Mouse (Mus musculus) layer of hippocampus, adult 9-11 months (tissue): ENCODE data around the gene Rgr.

Source experiments
- DNase-seq: peaks from one replicate; pipeline ENCODE4 v3.0.0; 2022

Gene Rgr

GRCm38 (mm10) chr14:37048914-37049410, at the start of gene Rgr:
Rgr (minus strand) TSS chr14:37048964.
- peak; percentile 24 for DNase-seq

GRCm38 (mm10) chr14:37097956-37098530, 49.3 kb upstream of the Rgr start, which contains the start of gene Cdhr1:
Cdhr1 (minus strand) TSS chr14:37098347.
- DNase-seq = no peak

- DNase-seq = no peak
Observed at GRCm38 (mm10) chr14:37095556-37095955, 46.8 kb upstream of the Rgr start.

GRCm38 (mm10) chr14:37094436-37094835, 45.7 kb upstream of the Rgr start:
- DNase-seq = no peak

GRCm38 (mm10) chr14:37083755-37084154, 35.0 kb upstream of the Rgr start:
- no peak for DNase-seq

GRCm38 (mm10) chr14:37080724-37081123, 32.0 kb upstream of the Rgr start:
- no peak for DNase-seq

- no peak for DNase-seq
Observed at GRCm38 (mm10) chr14:37068516-37068915, 19.8 kb upstream of the Rgr start.

- no peak for DNase-seq
Observed at GRCm38 (mm10) chr14:37067629-37068028, 18.9 kb upstream of the Rgr start, which contains the start of gene Lrit2. Lrit2 (plus strand) TSS chr14:37067929.

- peak; percentile 36 for DNase-seq
Observed at GRCm38 (mm10) chr14:37066636-37067035, 17.9 kb upstream of the Rgr start.

GRCm38 (mm10) chr14:37064849-37065248, 16.1 kb upstream of the Rgr start:
- DNase-seq = no peak

GRCm38 (mm10) chr14:37034432-37034831, 14.3 kb downstream of the Rgr start:
- DNase-seq = no peak

GRCm38 (mm10) chr14:37033241-37033640, 15.5 kb downstream of the Rgr start:
- peak; percentile 61 for DNase-seq

GRCm38 (mm10) chr14:37032481-37033104, 16.2 kb downstream of the Rgr start:
- no peak for DNase-seq

GRCm38 (mm10) chr14:37028555-37028954, 20.2 kb downstream of the Rgr start:
- no peak for DNase-seq

- DNase-seq = no peak
Observed at GRCm38 (mm10) chr14:37027951-37028350, 20.8 kb downstream of the Rgr start.

GRCm38 (mm10) chr14:37027248-37027933, 21.4 kb downstream of the Rgr start:
- DNase-seq = no peak

GRCm38 (mm10) chr14:37015894-37016293, 32.9 kb downstream of the Rgr start:
- no peak for DNase-seq

- peak; percentile 59 for DNase-seq
Observed at GRCm38 (mm10) chr14:37013644-37014043, 35.1 kb downstream of the Rgr start.

- DNase-seq = no peak
Observed at GRCm38 (mm10) chr14:37009686-37010085, 39.1 kb downstream of the Rgr start.

GRCm38 (mm10) chr14:37006489-37006888, 42.3 kb downstream of the Rgr start:
- no peak for DNase-seq

- DNase-seq = no peak
Observed at GRCm38 (mm10) chr14:37005865-37006264, 42.9 kb downstream of the Rgr start.

GRCm38 (mm10) chr14:37003431-37004095, 45.2 kb downstream of the Rgr start:
- no peak for DNase-seq

- no peak for DNase-seq
Observed at GRCm38 (mm10) chr14:37002852-37003251, 45.9 kb downstream of the Rgr start.
